Mouse (Mus musculus) hindbrain, embryonic 15.5 days (tissue): ENCODE data around the gene Gatd1. TPM values are rescaled to one million over a fixed set of nuclear protein-coding genes. Genes with fewer than 3 reads are reported as not detected.
"Not testable (repeated sequence)": the region's sequence is repeated elsewhere in the genome, so short reads cannot be mapped to it uniquely, and the experiment has no call there.

Experiments used
- ATAC-seq: fragments of 200-750 bp; cut with Nextera tagmentation; 2 replicates; pipeline ENCODE4 v1.8.0; 2017; ENCODE audit warnings: low read depth, moderate number of reproducible peaks, moderate TSS enrichment; ENCODE audit not compliant: low FRiP score
- H3K27ac ChIP-seq: fragments of 300-500 bp; sonication (generic); replicated peaks from 2 replicates; pipeline ENCODE4 v1.5.1; 2015; ENCODE audit warnings: mild to moderate bottlenecking, inconsistent platforms
- H3K27me3 ChIP-seq: fragments of 300-500 bp; sonication (generic); 2 replicates; pipeline ENCODE4 v1.6.1; 2015; ENCODE audit warnings: control low read depth, inconsistent platforms
- H3K36me3 ChIP-seq: fragments of 300-500 bp; sonication (generic); 2 replicates; pipeline ENCODE4 v1.6.1; 2015; ENCODE audit warnings: control low read depth, inconsistent platforms
- H3K4me1 ChIP-seq: fragments of 300-500 bp; sonication (generic); replicated peaks from 2 replicates; pipeline ENCODE4 v1.6.1; 2015; ENCODE audit warnings: control low read depth, inconsistent platforms
- H3K4me2 ChIP-seq: fragments of 300-500 bp; sonication (generic); 2 replicates; pipeline ENCODE4 v1.6.1; 2015; ENCODE audit warnings: moderate library complexity, mild to moderate bottlenecking, inconsistent platforms
- H3K4me3 ChIP-seq: fragments of 300-500 bp; sonication (generic); 2 replicates; pipeline ENCODE4 v1.5.1; 2015; ENCODE audit warnings: mild to moderate bottlenecking, inconsistent platforms
- H3K9ac ChIP-seq: fragments of 300-500 bp; sonication (generic); 2 replicates; pipeline ENCODE4 v1.6.1; 2015; ENCODE audit warnings: inconsistent platforms
- H3K9me3 ChIP-seq: fragments of 300-500 bp; sonication (generic); 2 replicates; pipeline ENCODE4 v1.6.1; 2016; ENCODE audit warnings: control low read depth, inconsistent platforms
- WGBS: fragments of 180-500 bp; shearing (Covaris S2); methylation state at CpG from one replicate; pipeline ENCODE4 v1.1.7; 2015; 5-methylcytosine and 5-hydroxymethylcytosine counted together
- polyA plus RNA-seq: library from polyadenylated mRNA; unstranded; fragments of >200 nt; fragmentation: Nextera tagmentation; extraction: Ambion mirVana; gene quantifications from 2 replicates; pipeline ENCODE4 v1.2.1, GENCODE M21; 2015

Gene Gatd1
- polyA plus RNA-seq, 1 experiment from 2014 or later = 53.3 TPM

GRCm38 (mm10) chr7:141418970-141419369 is 5.0 kb upstream of the Gatd1 start:
- H3K36me3 ChIP-seq = no peaks in the 10 kb centered on the region
- H3K4me2 ChIP-seq = no peak overlapping the region
- no peak overlapping the region for H3K27ac ChIP-seq
- H3K27me3 ChIP-seq = no peaks in the 10 kb centered on the region
- no peak overlapping the region for H3K9ac ChIP-seq
- H3K4me3 ChIP-seq = no peak overlapping the region
- 68% methylated on average over 7 of the region's 7 CpGs for WGBS
- peaks cover 5% of the 10 kb centered on the region for H3K4me1 ChIP-seq
- ATAC-seq = no peak
- no peaks in the 10 kb centered on the region for H3K9me3 ChIP-seq

GRCm38 (mm10) chr7:141417731-141418681 is 4.1 kb upstream of the Gatd1 start:
- WGBS = 73% methylated on average over 8 of the region's 8 CpGs
- Histone ChIP-seq H3K27me3 (no peaks in the 10 kb centered on the region), H3K9me3 (no peaks in the 10 kb centered on the region), H3K36me3 (no peaks in the 10 kb centered on the region), H3K27ac (no peak overlapping the region), H3K9ac (no peak overlapping the region), H3K4me3 (no peak overlapping the region), H3K4me2 (no peak overlapping the region), H3K4me1 (peaks cover 8% of the 10 kb centered on the region)
- ATAC-seq = no peak

GRCm38 (mm10) chr7:141416144-141416841 is 2.4 kb upstream of the Gatd1 start:
- H3K4me1 ChIP-seq = peaks cover 20% of the 10 kb centered on the region
- no peak for ATAC-seq
- H3K9me3 ChIP-seq = no peaks in the 10 kb centered on the region
- no peak overlapping the region for H3K27ac ChIP-seq
- H3K4me2 ChIP-seq = no peak overlapping the region
- no peak overlapping the region for H3K9ac ChIP-seq
- no peaks in the 10 kb centered on the region for H3K27me3 ChIP-seq
- no peaks in the 10 kb centered on the region for H3K36me3 ChIP-seq
- 77% methylated on average over 6 of the region's 6 CpGs for WGBS
- no peak overlapping the region for H3K4me3 ChIP-seq

- peaks cover 27% of the 10 kb centered on the region for H3K4me1 ChIP-seq
- peak overlapping the region; percentile 89 for H3K27ac ChIP-seq
- H3K36me3 ChIP-seq = peaks cover 2% of the 10 kb centered on the region; the same call in 1 of the 2 replicates
- peak overlapping the region; percentile 77 for H3K4me3 ChIP-seq
- H3K27me3 ChIP-seq = no peaks in the 10 kb centered on the region
- H3K9ac ChIP-seq = peak overlapping the region; percentile 87
- H3K9me3 ChIP-seq = no peaks in the 10 kb centered on the region
- H3K4me2 ChIP-seq = peak overlapping the region; percentile 88
- peak; percentile 12 for ATAC-seq
- 3% methylated on average over 16 of the region's 16 CpGs for WGBS
These were observed 605 bp downstream of the Gatd1 start for GRCm38 (mm10) chr7:141413331-141413730.

- H3K9me3 ChIP-seq = no peaks in the 10 kb centered on the region
- no peak for ATAC-seq
- H3K27me3 ChIP-seq = no peaks in the 10 kb centered on the region
- H3K9ac ChIP-seq = no peak overlapping the region
- H3K4me1 ChIP-seq = peaks cover 27% of the 10 kb centered on the region
- no peak overlapping the region for H3K4me3 ChIP-seq
- no peak overlapping the region for H3K4me2 ChIP-seq
- 100% methylated on average over 1 of the region's 1 CpGs for WGBS
- no peak overlapping the region for H3K27ac ChIP-seq
- peaks cover 9% of the 10 kb centered on the region for H3K36me3 ChIP-seq
These were observed 2.3 kb downstream of the Gatd1 start for GRCm38 (mm10) chr7:141411667-141412066.

- WGBS = 93% methylated on average over 8 of the region's 8 CpGs
- Histone ChIP-seq H3K36me3 (peaks cover 9% of the 10 kb centered on the region), H3K27ac (no peak overlapping the region), H3K4me3 (no peak overlapping the region), H3K27me3 (no peaks in the 10 kb centered on the region), H3K9me3 (no peaks in the 10 kb centered on the region), H3K9ac (no peak overlapping the region), H3K4me2 (no peak overlapping the region), H3K4me1 (peaks cover 27% of the 10 kb centered on the region)
- no peak for ATAC-seq
These were observed 3.3 kb downstream of the Gatd1 start for GRCm38 (mm10) chr7:141410631-141411030.

- Histone ChIP-seq H3K9me3 (no peaks in the 10 kb centered on the region), H3K36me3 (peaks cover 9% of the 10 kb centered on the region), H3K27me3 (no peaks in the 10 kb centered on the region), H3K9ac (0 out of 2 replicates have a peak overlapping the region, but pooled peaks have one; percentile 10), H3K27ac (0 out of 2 replicates have a peak overlapping the region, but pooled peaks have one; percentile 32), H3K4me2 (0 out of 2 replicates have a peak overlapping the region, but pooled peaks have one; percentile 26), H3K4me3 (no peak overlapping the region), H3K4me1 (peaks cover 22% of the 10 kb centered on the region)
- 8% methylated on average over 11 of the region's 11 CpGs for WGBS
- ATAC-seq = peak; percentile 58
These were observed 5.1 kb downstream of the Gatd1 start for GRCm38 (mm10) chr7:141408833-141409232.

GRCm38 (mm10) chr7:141407670-141408069 is 6.3 kb downstream of the Gatd1 start:
- H3K4me1 ChIP-seq = peaks cover 15% of the 10 kb centered on the region
- ATAC-seq, H3K36me3 ChIP-seq, H3K4me2 ChIP-seq, H3K27ac ChIP-seq, H3K27me3 ChIP-seq, H3K9me3 ChIP-seq, H3K9ac ChIP-seq, H3K4me3 ChIP-seq: not testable (repeated sequence)
- WGBS = 95% methylated on average over 7 of the region's 7 CpGs

- Histone ChIP-seq H3K4me1 (peaks cover 7% of the 10 kb centered on the region), H3K27ac (no peak overlapping the region), H3K4me2 (no peak overlapping the region), H3K27me3 (no peaks in the 10 kb centered on the region), H3K36me3 (peaks cover 27% of the 10 kb centered on the region), H3K9ac (no peak overlapping the region), H3K4me3 (no peak overlapping the region), H3K9me3 (no peaks in the 10 kb centered on the region)
- WGBS = 88% methylated on average over 4 of the region's 4 CpGs
- ATAC-seq = no peak
These were observed 8.5 kb downstream of the Gatd1 start for GRCm38 (mm10) chr7:141405466-141405865.

GRCm38 (mm10) chr7:141403305-141403704 is 10.6 kb downstream of the Gatd1 start:
- Histone ChIP-seq H3K36me3 (peaks cover 46% of the 10 kb centered on the region), H3K27me3 (no peaks in the 10 kb centered on the region), H3K9ac (no peak overlapping the region), H3K4me3 (no peak overlapping the region), H3K9me3 (no peaks in the 10 kb centered on the region), H3K27ac (no peak overlapping the region), H3K4me1 (no peaks in the 10 kb centered on the region), H3K4me2 (no peak overlapping the region)
- 51% methylated on average over 5 of the region's 5 CpGs for WGBS
- peak; percentile 65 for ATAC-seq

- WGBS = 77% methylated on average over 1 of the region's 1 CpGs
- peaks cover 1% of the 10 kb centered on the region; the same call in 1 of the 2 replicates for H3K27me3 ChIP-seq
- H3K4me3 ChIP-seq = no peak overlapping the region
- H3K9me3 ChIP-seq = no peaks in the 10 kb centered on the region
- H3K27ac ChIP-seq = no peak overlapping the region
- H3K4me1 ChIP-seq = peaks cover 19% of the 10 kb centered on the region
- H3K9ac ChIP-seq = no peak overlapping the region
- ATAC-seq = no peak
- no peak overlapping the region for H3K4me2 ChIP-seq
- peaks cover 39% of the 10 kb centered on the region for H3K36me3 ChIP-seq
These were observed 18.6 kb downstream of the Gatd1 start for GRCm38 (mm10) chr7:141395348-141395747.

GRCm38 (mm10) chr7:141394771-141395170 is 19.2 kb downstream of the Gatd1 start:
- Histone ChIP-seq H3K9ac (no peak overlapping the region), H3K9me3 (no peaks in the 10 kb centered on the region), H3K27me3 (peaks cover 6% of the 10 kb centered on the region; the same call in 1 of the 2 replicates), H3K27ac (no peak overlapping the region), H3K36me3 (peaks cover 33% of the 10 kb centered on the region), H3K4me1 (peaks cover 19% of the 10 kb centered on the region), H3K4me2 (no peak overlapping the region), H3K4me3 (no peak overlapping the region)
- ATAC-seq = no peak
- 22% methylated on average over 6 of the region's 6 CpGs for WGBS
